Mouse (Mus musculus) ES-Bruce4 (cell line): Measurements from ENCODE around the gene Clcn1.

Source experiments
- CTCF ChIP-seq: IDR thresholded peaks from one replicate; pipeline ENCODE4 v1.8.1; 2011; ENCODE audit warnings: low read depth, low read length
- EP300 ChIP-seq: IDR thresholded peaks from 2 replicates; pipeline ENCODE4 v1.6.1; 2011; ENCODE audit warnings: low read depth, low read length; ENCODE audit not compliant: insufficient read depth
- POLR2A ChIP-seq: IDR thresholded peaks from one replicate; pipeline ENCODE4 v1.8.1; 2011; ENCODE audit warnings: low read length; ENCODE audit not compliant: insufficient read depth

GRCm38 (mm10) chr6:42270817-42271216 lies 15.7 kb upstream of the Clcn1 start:
- TF ChIP-seq CTCF (no peak), POLR2A (no peak), EP300 (no peak)
